ENCODE assay signal across 9 mouse cellular contexts in genomic region chr2:32621517-32621859, GRCm38 (mm10). TPM values are rescaled to one million over a fixed set of nuclear protein-coding genes. Genes with fewer than 3 reads are reported as not detected.
DNase-seq lines count a peak whose midpoint lies in the region; ATAC-seq lines count a peak whose summit lies in the region.
"Had no signal": no experiment of that assay in that cellular context is flagged by ENCODE, and none has a peak within 500 bp of the region (broad histone marks: within the 10 kb centered on the region; RNA-seq: fewer than 3 reads in every experiment).

Ak1 (plus strand) TSS chr2:32621758.

- no peak within 1 kb of the TSS for H3K4me3 ChIP-seq in liver, embryonic 11.5 days (ENCODE audit: low read depth, low read length)
- H3K4me3 ChIP-seq in embryonic facial prominence, embryonic 10.5 days, result peak within 1 kb of the TSS; percentile 30
- H3K4me3 ChIP-seq in heart, embryonic 13.5 days, result peak within 1 kb of the TSS; percentile 14; the same call in 1 of the 2 replicates
- no peak within 1 kb of the TSS for H3K4me3 ChIP-seq in stomach, embryonic 14.5 days (ENCODE audit: low read depth, low read length)

- peak within 1 kb of the TSS; percentile 64 for H3K27ac ChIP-seq in liver, embryonic 11.5 days (ENCODE audit: low read depth, low read length)
- H3K27ac ChIP-seq in embryonic facial prominence, embryonic 10.5 days (replicated peaks), result peak within 1 kb of the TSS; percentile 87
- H3K27ac ChIP-seq in heart, embryonic 13.5 days (replicated peaks), result peak within 1 kb of the TSS; percentile 99
- peak within 1 kb of the TSS; percentile 83 for H3K27ac ChIP-seq in stomach, embryonic 14.5 days (ENCODE audit: low read length)

- WGBS in liver, embryonic 11.5 days, result 47% methylated on average over 7 of the region's 7 CpGs
- 18% methylated on average over 7 of the region's 7 CpGs for WGBS in embryonic facial prominence, embryonic 10.5 days
- 8% methylated on average over 7 of the region's 7 CpGs for WGBS in heart, embryonic 13.5 days
- WGBS in stomach, embryonic 14.5 days, result 15% methylated on average over 7 of the region's 7 CpGs

- 0 out of 2 replicates have a peak within 1 kb of the TSS, but pooled peaks have one; percentile 23 for H3K4me2 ChIP-seq in liver, embryonic 11.5 days
- H3K4me2 ChIP-seq in heart, embryonic 13.5 days, result peak within 1 kb of the TSS; percentile 57
- 0 out of 2 replicates have a peak within 1 kb of the TSS, but pooled peaks have one; percentile 1 for H3K4me2 ChIP-seq in stomach, embryonic 14.5 days (replicated peaks; ENCODE audit: low read depth, low read length)

- intact Hi-C loops in left cerebral cortex, postnatal 14 days (cut with DNase I), result loop anchor here (5.0 kb wide), 1 partner anchor 39 kb away; no protein-coding TSS in a partner anchor

- peaks cover 46% of the 10 kb centered on the region for H3K4me1 ChIP-seq in liver, embryonic 11.5 days (replicated peaks; ENCODE audit: control insufficient read depth, insufficient read depth, low read length)
- peaks cover 72% of the 10 kb centered on the region for H3K4me1 ChIP-seq in embryonic facial prominence, embryonic 10.5 days
- peaks cover 73% of the 10 kb centered on the region for H3K4me1 ChIP-seq in heart, embryonic 13.5 days
- peaks cover 47% of the 10 kb centered on the region for H3K4me1 ChIP-seq in stomach, embryonic 14.5 days (ENCODE audit: control insufficient read depth, insufficient read depth, low read length)

- H3K36me3 ChIP-seq in liver, embryonic 11.5 days (ENCODE audit: control insufficient read depth, insufficient read depth, low read length), result peaks cover 23% of the 10 kb centered on the region
- H3K36me3 ChIP-seq in embryonic facial prominence, embryonic 10.5 days (replicated peaks), result peaks cover 29% of the 10 kb centered on the region
- peaks cover 29% of the 10 kb centered on the region for H3K36me3 ChIP-seq in heart, embryonic 13.5 days
- no peaks in the 10 kb centered on the region; the same call in 1 of the 2 replicates for H3K36me3 ChIP-seq in stomach, embryonic 14.5 days (ENCODE audit: control insufficient read depth, insufficient read depth, low read length)

- no peak for DNase-seq in liver, embryonic 11.5 days (ENCODE audit: low spot score)
- no peak for DNase-seq in liver
- no peak for DNase-seq in embryonic facial prominence, embryonic 10.5 days (ENCODE audit: low spot score)
- DNase-seq in left cerebral cortex, postnatal 14 days (ENCODE audit: low spot score in 2 of 2), result no peak
- no peak for DNase-seq in embryo, embryonic 10.5 days (ENCODE audit: low spot score)
- DNase-seq in cerebellum, postnatal 4 days (ENCODE audit: low spot score in 2 of 2), result no peak

- no peak for ATAC-seq in liver, embryonic 11.5 days (replicated peaks; ENCODE audit: low FRiP score)
- ATAC-seq in heart, embryonic 13.5 days (ENCODE audit: extremely low read depth, insufficient number of reproducible peaks, low FRiP score, low TSS enrichment), result no peak
- ATAC-seq in stomach, embryonic 14.5 days (ENCODE audit: insufficient number of reproducible peaks, insufficient read depth, low FRiP score, low read depth), result no peak

- 0 out of 2 replicates have a peak within 1 kb of the TSS, but pooled peaks have one; percentile 5 for H3K9ac ChIP-seq in liver, embryonic 11.5 days (ENCODE audit: low read depth, low read length)
- peak within 1 kb of the TSS; percentile 76 for H3K9ac ChIP-seq in heart, embryonic 13.5 days
- no peak within 1 kb of the TSS for H3K9ac ChIP-seq in stomach, embryonic 14.5 days (replicated peaks; ENCODE audit: low read depth, low read length)

- no peaks in the 10 kb centered on the region for H3K9me3 ChIP-seq in liver, embryonic 11.5 days (ENCODE audit: control insufficient read depth, low read length)
- peaks cover 4% of the 10 kb centered on the region; the same call in 1 of the 2 replicates for H3K9me3 ChIP-seq in embryonic facial prominence, embryonic 10.5 days
- H3K9me3 ChIP-seq in heart, embryonic 13.5 days, result no peaks in the 10 kb centered on the region
- H3K9me3 ChIP-seq in stomach, embryonic 14.5 days (ENCODE audit: control insufficient read depth, low read depth, low read length), result no peaks in the 10 kb centered on the region

- H3K27me3 ChIP-seq in liver, embryonic 11.5 days (replicated peaks; ENCODE audit: control insufficient read depth, insufficient read depth, low read length), result no peaks in the 10 kb centered on the region
- H3K27me3 ChIP-seq in embryonic facial prominence, embryonic 10.5 days (replicated peaks; ENCODE audit: low read depth, poor library complexity, severe bottlenecking), result no peaks in the 10 kb centered on the region
- H3K27me3 ChIP-seq in heart, embryonic 13.5 days (replicated peaks), result no peaks in the 10 kb centered on the region
- no peaks in the 10 kb centered on the region for H3K27me3 ChIP-seq in stomach, embryonic 14.5 days (ENCODE audit: control insufficient read depth, insufficient read depth, low read length)

RNA-seq across cellular contexts. Expression of gene Ak1, which starts in this region (rescaled TPM):
- 6.7 and 8.3 TPM in 2 replicates for polyA plus RNA-seq in liver, embryonic 11.5 days (2014; fragmentation: Nextera tagmentation; extraction: Ambion mirVana)
- polyA plus RNA-seq in embryonic facial prominence, embryonic 10.5 days (2016; fragmentation: Nextera tagmentation; extraction: Ambion mirVana), result 20.5 and 24.7 TPM in 2 replicates
- polyA plus RNA-seq in heart, embryonic 13.5 days (2015; fragmentation: Nextera tagmentation; extraction: Ambion mirVana), result 302 and 318 TPM in 2 replicates
- 100 to 1,000 TPM; 162 to 164 TPM for total RNA-seq in left cerebral cortex, postnatal 14 days (2021)
- 16.7 and 17.1 TPM in 2 replicates for polyA plus RNA-seq in stomach, embryonic 14.5 days (2014; fragmentation: Nextera tagmentation; extraction: Ambion mirVana)
- total RNA-seq: neutrophil, adult 5-6 weeks had no signal

Comparison
In these comparisons a context has a peak if more than half of its experiments do, and no peak if none do; other contexts are left out.
1. RNA of gene Ak1 (polyA plus RNA-seq): 302 to 318 TPM in heart, embryonic 13.5 days; 20.5 to 24.7 TPM in embryonic facial prominence, embryonic 10.5 days, 16.7 to 17.1 TPM in stomach, embryonic 14.5 days and 6.7 to 8.3 TPM in liver, embryonic 11.5 days; every median in the first group is over 10 times any median in the second.
2. H3K4me2 ChIP-seq: peak in every context shown above with its lines; median percentile 57 in heart, embryonic 13.5 days; 23 in liver, embryonic 11.5 days; 1 in stomach, embryonic 14.5 days.
3. H3K4me3 ChIP-seq: peak in embryonic facial prominence, embryonic 10.5 days (single experiment) and heart, embryonic 13.5 days (single experiment); none in liver, embryonic 11.5 days (single experiment) and stomach, embryonic 14.5 days (single experiment).
4. Peak in every context shown above with its lines, with median percentiles within 50 percentile points of each other: H3K27ac ChIP-seq.